Mouse (Mus musculus) liver, postnatal 0 days (tissue): ENCODE results near the gene Aoc2. TPM values are rescaled to one million over a fixed set of nuclear protein-coding genes. Genes with fewer than 3 reads are reported as not detected.
"Not testable (repeated sequence)": the region's sequence is repeated elsewhere in the genome, so short reads cannot be mapped to it uniquely, and the experiment has no call there.

Experiments
- ATAC-seq: fragments of 200-750 bp; cut with Nextera tagmentation; 2 replicates; pipeline ENCODE4 v1.8.0; 2017; ENCODE audit warnings: mild to moderate bottlenecking, moderate library complexity
- DNase-seq: peaks from one replicate; pipeline ENCODE4 v3.0.0-alpha.2; 2016
- H3K27ac ChIP-seq: fragments of 300-500 bp; sonication (generic); 2 replicates; pipeline ENCODE4 v1.5.1; 2014; ENCODE audit warnings: antibody characterized with exemption, moderate library complexity, mild to moderate bottlenecking, low read depth
- H3K27me3 ChIP-seq: fragments of 300-500 bp; sonication (generic); 2 replicates; pipeline ENCODE4 v1.6.1; 2014; ENCODE audit warnings: low read length, control low read depth, mixed read lengths; ENCODE audit not compliant: insufficient read depth
- H3K36me3 ChIP-seq: fragments of 300-500 bp; sonication (generic); replicated peaks from 2 replicates; pipeline ENCODE4 v1.6.1; 2014; ENCODE audit warnings: mild to moderate bottlenecking, control low read depth, low read length, moderate library complexity, mixed read lengths; ENCODE audit not compliant: insufficient read depth
- H3K4me1 ChIP-seq: fragments of 300-500 bp; sonication (generic); 2 replicates; pipeline ENCODE4 v1.6.1; 2014; ENCODE audit warnings: antibody characterized with exemption, mild to moderate bottlenecking, control low read depth; ENCODE audit not compliant: insufficient read depth
- H3K4me2 ChIP-seq: fragments of 300-500 bp; sonication (generic); 2 replicates; pipeline ENCODE4 v1.6.1; 2014; ENCODE audit warnings: low read depth, mild to moderate bottlenecking, low read length, moderate library complexity, mixed read lengths
- H3K4me3 ChIP-seq: fragments of 300-500 bp; sonication (generic); 2 replicates; pipeline ENCODE4 v1.5.1; 2014; ENCODE audit warnings: low read depth, low read length
- H3K9ac ChIP-seq: fragments of 300-500 bp; sonication (generic); replicated peaks from 2 replicates; pipeline ENCODE4 v1.6.1; 2014; ENCODE audit warnings: mild to moderate bottlenecking, moderate library complexity
- H3K9me3 ChIP-seq: fragments of 300-500 bp; sonication (generic); 2 replicates; pipeline ENCODE4 v1.6.1; 2016; ENCODE audit warnings: mild to moderate bottlenecking, control low read depth, low read length, mixed read lengths
- CTCF ChIP-seq: sonication (generic); IDR thresholded peaks from 2 replicates; pipeline ENCODE4 v1.5.1; 2016; ENCODE audit warnings: antibody characterized with exemption, low read depth
- EP300 ChIP-seq: IDR thresholded peaks from 2 replicates; pipeline ENCODE4 v1.6.1; 2016; ENCODE audit warnings: antibody characterized with exemption, low read depth, mild to moderate bottlenecking
- WGBS: fragments of 180-500 bp; shearing (Covaris S2); extraction: QIAGEN DNeasy Blood & Tissue Kit; methylation state at CpG from one replicate; pipeline ENCODE4 v1.1.7; 2014; ENCODE audit not compliant: insufficient replicate concordance; 5-methylcytosine and 5-hydroxymethylcytosine counted together
- polyA plus RNA-seq: library from polyadenylated mRNA; unstranded; fragments of >200 nt; fragmentation: Nextera tagmentation; extraction: Ambion mirVana; gene quantifications from 2 replicates; pipeline ENCODE4 v1.2.1, GENCODE M21; 2015

Aoc2 gene
- polyA plus RNA-seq, 1 experiment from 2014 or later, result 0.60 TPM

DNA sequence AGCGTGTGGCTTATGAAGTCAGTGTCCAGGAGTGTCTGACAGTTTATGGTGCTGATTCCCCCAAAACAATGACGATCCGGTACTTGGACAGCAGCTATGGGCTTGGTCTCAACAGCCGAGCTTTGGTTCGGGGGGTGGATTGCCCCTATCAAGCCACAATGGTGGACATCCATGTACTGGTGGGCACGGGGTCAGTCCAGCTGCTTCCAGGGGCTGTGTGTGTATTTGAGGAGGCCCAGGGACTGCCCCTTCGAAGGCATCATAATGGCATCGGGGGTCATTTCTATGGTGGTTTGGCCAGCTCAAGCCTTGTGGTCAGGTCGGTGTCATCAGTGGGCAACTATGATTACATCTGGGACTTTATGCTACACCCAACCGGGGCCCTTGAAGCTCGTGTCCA lies 1.3 kb downstream of the Aoc2 start:
- 84% methylated on average over 11 of the region's 11 CpGs for WGBS
- no peaks in the 10 kb centered on the region; the same call in 1 of the 2 replicates for H3K4me1 ChIP-seq
- ATAC-seq, result no peak

DNA sequence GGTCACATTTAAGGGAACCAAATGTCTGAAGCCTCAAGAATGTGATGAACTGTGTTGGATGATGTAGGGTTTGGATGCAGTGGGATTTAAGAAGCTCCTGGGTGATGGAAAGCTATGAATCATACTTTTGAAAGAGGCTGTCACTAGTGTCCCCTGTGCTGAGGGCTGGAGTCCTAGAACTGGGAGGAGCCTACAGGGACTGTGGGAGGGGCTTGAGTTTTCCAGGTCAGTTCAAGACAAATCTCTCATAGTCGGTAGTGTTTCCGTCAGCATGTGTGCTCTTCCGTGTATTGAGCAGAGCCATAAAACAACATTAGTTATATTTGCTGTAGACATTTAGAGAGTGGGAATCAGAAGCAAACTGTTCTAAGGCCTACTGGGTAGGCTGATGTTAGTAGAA lies 2.4 kb downstream of the Aoc2 start:
- no peak overlapping the region for H3K27ac ChIP-seq
- no peak for TF ChIP-seq EP300
- no peak for TF ChIP-seq CTCF
- 42% methylated on average over 3 of the region's 3 CpGs for WGBS
- no peak overlapping the region for H3K9ac ChIP-seq
- no peaks in the 10 kb centered on the region for H3K27me3 ChIP-seq
- H3K4me2 ChIP-seq, result no peak overlapping the region
- peaks cover 32% of the 10 kb centered on the region for H3K36me3 ChIP-seq
- DNase-seq (no peak), ATAC-seq (peak; percentile 37; the same call in 1 of the 2 replicates)
- H3K4me1 ChIP-seq, result no peaks in the 10 kb centered on the region; the same call in 1 of the 2 replicates
- no peak overlapping the region for H3K4me3 ChIP-seq
- no peaks in the 10 kb centered on the region for H3K9me3 ChIP-seq

More for the DNA sequence above, 1.3 kb downstream of the Aoc2 start:
- Histone ChIP-seq H3K9me3 (no peaks in the 10 kb centered on the region), H3K4me3 (no peak overlapping the region), H3K27ac (no peak overlapping the region), H3K36me3 (peaks cover 44% of the 10 kb centered on the region), H3K27me3 (no peaks in the 10 kb centered on the region), H3K9ac (no peak overlapping the region), H3K4me2 (no peak overlapping the region)
- no peak for DNase-seq
- TF ChIP-seq CTCF (no peak), EP300 (no peak)

DNA sequence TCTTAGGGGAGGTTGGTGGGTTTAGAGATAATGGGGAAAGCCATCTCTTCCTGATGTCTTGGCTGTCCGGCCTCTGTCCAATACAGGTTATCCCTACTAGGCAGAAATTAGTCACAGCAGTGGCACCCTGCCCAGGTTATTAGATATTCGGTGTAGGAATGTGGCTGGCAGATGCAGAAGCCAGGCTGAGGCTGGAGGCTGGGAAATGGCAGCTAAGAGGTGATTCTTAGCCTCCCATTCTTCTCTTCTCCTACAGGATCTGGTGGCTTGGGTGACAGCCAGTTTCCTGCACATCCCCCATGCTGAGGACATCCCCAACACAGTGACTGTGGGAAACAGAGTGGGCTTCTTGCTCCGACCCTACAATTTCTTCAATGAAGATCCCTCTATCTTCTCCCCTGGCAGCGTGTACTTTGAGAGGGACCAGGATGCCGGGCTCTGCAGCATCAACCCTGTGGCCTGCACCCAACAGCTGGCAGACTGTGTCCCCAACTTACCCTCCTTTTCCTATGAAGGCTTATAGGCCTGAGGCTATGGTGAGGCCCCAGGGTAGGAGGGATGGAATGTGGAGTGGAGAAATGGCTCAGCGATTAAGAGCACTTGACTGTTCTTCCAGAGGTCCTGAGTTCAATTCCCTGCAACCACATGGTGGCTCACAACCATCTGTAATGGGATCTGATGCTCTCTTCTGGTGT lies 4.2 kb downstream of the Aoc2 start:
- Histone ChIP-seq H3K4me3 (no peak overlapping the region), H3K27ac (no peak overlapping the region), H3K9ac (no peak overlapping the region), H3K4me1 (no peaks in the 10 kb centered on the region; the same call in 1 of the 2 replicates), H3K9me3 (no peaks in the 10 kb centered on the region), H3K27me3 (no peaks in the 10 kb centered on the region), H3K36me3 (peaks cover 14% of the 10 kb centered on the region), H3K4me2 (no peak overlapping the region)
- no peak for DNase-seq
- TF ChIP-seq EP300 (no peak), CTCF (no peak)
- ATAC-seq, result no peak
- 80% methylated on average over 6 of the region's 6 CpGs for WGBS

DNA sequence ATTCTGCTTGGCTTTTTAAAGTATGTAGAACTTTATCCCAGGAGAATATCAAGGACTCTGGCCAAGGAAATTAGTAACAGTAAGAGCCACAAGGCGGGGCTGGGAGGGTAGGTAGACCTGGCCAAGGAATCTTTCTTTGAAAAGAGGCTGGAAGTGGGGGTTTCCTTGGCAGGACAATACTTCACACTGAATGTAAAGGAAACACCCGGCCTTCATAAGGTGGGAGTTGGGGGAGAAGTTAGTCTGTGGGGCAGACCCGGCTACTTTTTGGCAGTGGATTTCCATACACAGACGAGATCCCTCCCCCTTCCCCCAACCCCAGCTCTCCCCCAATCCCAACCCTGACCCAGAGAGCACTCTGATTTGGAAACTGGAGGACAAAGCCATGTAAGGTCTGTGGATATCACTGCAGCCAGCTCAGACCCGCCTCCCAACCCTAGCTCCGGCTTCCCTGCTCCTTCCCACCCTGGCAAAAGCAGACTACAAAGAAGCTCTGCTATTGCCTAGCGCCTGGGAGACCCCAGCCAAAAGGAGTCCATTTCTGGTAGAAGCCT lies 5.6 kb downstream of the Aoc2 start, which contains the start of gene Aoc3:
Gene Aoc3, plus strand, starts transcription at position 235 of the 554 bp plus-strand sequence.
- H3K4me2 ChIP-seq, result no peak within 1 kb of the TSS
- no peak for DNase-seq
- H3K4me3 ChIP-seq, result no peak within 1 kb of the TSS

DNA sequence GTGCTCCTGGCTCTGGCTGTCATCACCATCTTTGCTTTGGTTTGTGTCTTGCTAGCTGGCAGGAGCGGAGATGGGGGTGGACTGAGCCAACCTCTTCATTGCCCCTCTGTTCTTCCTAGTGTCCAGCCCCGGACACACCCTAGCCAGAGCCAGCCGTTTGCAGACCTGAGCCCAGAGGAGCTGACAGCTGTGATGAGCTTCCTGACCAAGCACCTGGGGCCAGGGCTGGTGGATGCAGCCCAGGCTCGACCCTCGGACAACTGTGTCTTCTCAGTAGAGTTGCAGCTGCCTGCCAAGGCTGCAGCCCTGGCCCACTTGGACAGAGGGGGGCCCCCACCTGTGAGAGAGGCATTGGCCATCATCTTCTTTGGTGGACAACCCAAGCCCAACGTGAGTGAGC lies 6.1 kb downstream of the Aoc2 start:
- H3K9ac ChIP-seq, H3K9me3 ChIP-seq, H3K4me3 ChIP-seq, H3K36me3 ChIP-seq, H3K4me1 ChIP-seq, DNase-seq, H3K27ac ChIP-seq, H3K4me2 ChIP-seq, ATAC-seq, H3K27me3 ChIP-seq: not testable (repeated sequence)
- WGBS, result 84% methylated on average over 4 of the region's 6 CpGs

More for the DNA sequence above, 5.6 kb downstream of the Aoc2 start, which contains the start of gene Aoc3:
- Histone ChIP-seq H3K27me3 (no peaks in the 10 kb centered on the region), H3K4me1 (no peaks in the 10 kb centered on the region; the same call in 1 of the 2 replicates), H3K9me3 (no peaks in the 10 kb centered on the region), H3K9ac (no peak within 1 kb of the TSS), H3K27ac (no peak within 1 kb of the TSS), H3K36me3 (peaks cover 5% of the 10 kb centered on the region; the same call in 1 of the 2 replicates)
- WGBS, result 74% methylated on average over 7 of the region's 7 CpGs
- no peak for TF ChIP-seq CTCF
- TF ChIP-seq EP300, result no peak
- ATAC-seq, result no peak

DNA sequence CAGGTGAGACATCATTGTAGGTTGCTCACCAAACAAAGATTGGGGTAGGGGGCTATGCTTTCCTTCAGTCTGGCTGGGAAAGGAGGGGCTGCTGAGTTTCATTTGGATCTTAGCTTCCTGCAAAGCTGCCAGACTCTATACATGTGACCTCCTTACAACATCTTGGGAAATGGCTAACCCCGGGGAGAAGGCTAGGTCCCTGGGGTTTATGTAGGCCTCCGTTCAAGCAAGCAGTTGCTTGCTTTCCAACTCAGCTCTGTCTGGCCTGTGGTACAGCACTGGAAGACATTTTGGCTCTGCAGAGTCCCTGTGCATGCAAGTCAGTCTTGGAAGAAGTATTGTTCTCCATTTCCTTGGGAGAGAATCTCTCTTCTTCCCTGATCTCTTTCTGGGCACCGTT lies 7.7 kb downstream of the Aoc2 start:
- H3K9ac ChIP-seq, result no peak overlapping the region
- H3K4me3 ChIP-seq, result no peak overlapping the region
- 76% methylated on average over 3 of the region's 3 CpGs for WGBS
- no peaks in the 10 kb centered on the region for H3K36me3 ChIP-seq
- ATAC-seq (no peak), DNase-seq (no peak)
- no peak overlapping the region for H3K27ac ChIP-seq
- H3K9me3 ChIP-seq, result no peaks in the 10 kb centered on the region
- TF ChIP-seq EP300 (no peak), CTCF (no peak)
- H3K4me2 ChIP-seq, result no peak overlapping the region
- H3K4me1 ChIP-seq, result peaks cover 2% of the 10 kb centered on the region; the same call in 1 of the 2 replicates
- H3K27me3 ChIP-seq, result no peaks in the 10 kb centered on the region
